Mouse (Mus musculus) small intestine, adult 2 months (tissue): ENCODE measurements around the gene Rundc3b.

Experiments used
- CTCF ChIP-seq: fragments of 200-500 bp; IDR thresholded peaks from 2 replicates; pipeline ENCODE4 v1.5.1; 2012; ENCODE audit warnings: low read depth, mild to moderate bottlenecking, control low read depth, inconsistent platforms, low read length, moderate library complexity, mixed read lengths; ENCODE audit not compliant: insufficient replicate concordance, insufficient read length; ENCODE audit errors: extremely low read depth
- POLR2A ChIP-seq: fragments of 200-500 bp; IDR thresholded peaks from 2 replicates; pipeline ENCODE4 v1.6.1; 2012; ENCODE audit warnings: low read depth, mild to moderate bottlenecking, control low read depth, inconsistent platforms, low read length, moderate library complexity

GRCm38 (mm10) chr5:8622071-8622595 lies 619 bp downstream of the Rundc3b start:
- no peak for TF ChIP-seq CTCF
- no peak for TF ChIP-seq POLR2A
